Mouse (Mus musculus) MEL (cell line): ENCODE results near the gene Lrrc17. TPM values are rescaled to one million over a fixed set of nuclear protein-coding genes. Genes with fewer than 3 reads are reported as not detected.
A peak's percentile ranks its signal among the peaks of the same experiment; 100 is the strongest.

Experiments
- DNase-seq: peaks from one replicate; pipeline ENCODE4 v3.0.0; 2011; ENCODE audit warnings: low read depth, low spot score
- H3K27ac ChIP-seq: 2 replicates; pipeline ENCODE4 v1.5.1; 2012; ENCODE audit warnings: low read depth, mild to moderate bottlenecking, control low read depth, low read length, moderate library complexity; ENCODE audit not compliant: control insufficient read depth
- H3K27me3 ChIP-seq, 2 experiments: fragments of 150-350 bp in 1 of 2; sonication (generic) in 1 of 2; 2 replicates each; pipeline ENCODE4 v1.6.1; 2012; ENCODE audit warnings: low read length in 2 of 2, mild to moderate bottlenecking in 2 of 2, improper control_type of control experiment in 1 of 2, moderate library complexity in 1 of 2; ENCODE audit not compliant: insufficient read depth in 2 of 2, control insufficient read depth in 1 of 2
- H3K36me3 ChIP-seq, 2 experiments: 2 replicates each; pipeline ENCODE4 v1.6.1; 2012 to 2014; ENCODE audit warnings: low read length in 2 of 2, improper control_type of control experiment in 1 of 2, inconsistent platforms in 1 of 2, mild to moderate bottlenecking in 1 of 2; ENCODE audit not compliant: insufficient read depth in 2 of 2, control insufficient read depth in 1 of 2
- H3K4me1 ChIP-seq, 2 experiments: fragments of 150-350 bp in 1 of 2; sonication (generic) in 1 of 2; 2 replicates each; pipeline ENCODE4 v1.6.1; 2012; ENCODE audit warnings: low read length in 2 of 2, improper control_type of control experiment in 1 of 2, mild to moderate bottlenecking in 1 of 2; ENCODE audit not compliant: insufficient read depth in 2 of 2, control insufficient read depth in 1 of 2
- H3K4me3 ChIP-seq, 2 experiments: fragments of 150-350 bp in 1 of 2; sonication (generic) in 1 of 2; 2 replicates each; pipeline ENCODE4 v1.5.1; 2012; ENCODE audit warnings: low read depth in 2 of 2, low read length in 2 of 2, mild to moderate bottlenecking in 2 of 2, moderate library complexity in 2 of 2, control low read depth in 1 of 2, improper control_type of control experiment in 1 of 2; ENCODE audit not compliant: control insufficient read depth in 1 of 2, insufficient read depth in 1 of 2
- H3K79me2 ChIP-seq: 2 replicates; pipeline ENCODE4 v1.6.1; 2012; ENCODE audit warnings: mild to moderate bottlenecking, low read length, moderate library complexity; ENCODE audit not compliant: control insufficient read depth, poor library complexity, insufficient read depth
- H3K9ac ChIP-seq: 2 replicates; pipeline ENCODE4 v1.6.1; 2012; ENCODE audit warnings: low read depth, mild to moderate bottlenecking, control low read depth, low read length, moderate library complexity; ENCODE audit not compliant: control insufficient read depth, poor library complexity, severe bottlenecking
- H3K9me3 ChIP-seq: fragments of 150-350 bp; sonication (generic); replicated peaks from 2 replicates; pipeline ENCODE4 v1.6.1; 2012; ENCODE audit warnings: mild to moderate bottlenecking, low read length, improper control_type of control experiment, moderate library complexity; ENCODE audit not compliant: insufficient read depth
- CHD1 ChIP-seq: IDR thresholded peaks from 2 replicates; pipeline ENCODE4 v1.6.1; 2012; ENCODE audit warnings: low read depth, mild to moderate bottlenecking, inconsistent platforms, low read length, improper control_type of control experiment
- CHD2 ChIP-seq: IDR thresholded peaks from 2 replicates; pipeline ENCODE4 v1.6.1; 2011; ENCODE audit warnings: low read length, improper control_type of control experiment
- CTCF ChIP-seq, 3 experiments: IDR thresholded peaks in 2 of 3; conservative IDR thresholded peaks in 1 of 3; 2 replicates each; pipeline ENCODE4 v1.5.1; 2011 to 2012; ENCODE audit warnings: low read length in 3 of 3, low read depth in 2 of 3, mild to moderate bottlenecking in 2 of 3, improper control_type of control experiment in 1 of 3, inconsistent platforms in 1 of 3, mixed read lengths in 1 of 3, moderate library complexity in 1 of 3; ENCODE audit not compliant: control insufficient read depth in 1 of 3, insufficient read depth in 1 of 3, poor library complexity in 1 of 3, severe bottlenecking in 1 of 3
- ELF1 ChIP-seq: IDR thresholded peaks from 2 replicates; pipeline ENCODE4 v1.6.1; 2014; ENCODE audit warnings: low read depth, mild to moderate bottlenecking, inconsistent platforms, low read length, improper control_type of control experiment, moderate library complexity
- EP300 ChIP-seq, 2 experiments: IDR thresholded peaks; 2 replicates each; pipeline ENCODE4 v1.6.1; 2011; ENCODE audit warnings: improper control_type of control experiment in 2 of 2, low read length in 2 of 2, low read depth in 1 of 2, mild to moderate bottlenecking in 1 of 2
- GABPA ChIP-seq: IDR thresholded peaks from 2 replicates; pipeline ENCODE4 v1.6.1; 2012; ENCODE audit warnings: low read depth, mild to moderate bottlenecking, inconsistent platforms, low read length, improper control_type of control experiment, moderate library complexity
- KAT2A ChIP-seq: conservative IDR thresholded peaks from 2 replicates; pipeline ENCODE4 v1.6.1; 2012; ENCODE audit warnings: low read depth, low read length, improper control_type of control experiment, inconsistent platforms
- MAX ChIP-seq: IDR thresholded peaks from 2 replicates; pipeline ENCODE4 v1.6.1; 2011; ENCODE audit warnings: low read length, improper control_type of control experiment
- MAZ ChIP-seq: IDR thresholded peaks from 2 replicates; pipeline ENCODE4 v1.6.1; 2012; ENCODE audit warnings: low read depth, mild to moderate bottlenecking, inconsistent platforms, low read length, improper control_type of control experiment
- MEF2A ChIP-seq: IDR thresholded peaks from 2 replicates; pipeline ENCODE4 v1.6.1; 2014; ENCODE audit warnings: low read depth, mild to moderate bottlenecking, inconsistent platforms, low read length, improper control_type of control experiment; ENCODE audit not compliant: poor library complexity, insufficient replicate concordance, severe bottlenecking; ENCODE audit errors: extremely low read depth
- MXI1 ChIP-seq: IDR thresholded peaks from 2 replicates; pipeline ENCODE4 v1.6.1; 2011; ENCODE audit warnings: mild to moderate bottlenecking, low read depth, low read length, improper control_type of control experiment
- MYB ChIP-seq: IDR thresholded peaks from 2 replicates; pipeline ENCODE4 v1.6.1; 2011; ENCODE audit warnings: mild to moderate bottlenecking, low read depth, low read length, improper control_type of control experiment
- MYC ChIP-seq: IDR thresholded peaks from 2 replicates; pipeline ENCODE4 v1.6.1; 2011; ENCODE audit warnings: low read depth, mild to moderate bottlenecking, low read length, improper control_type of control experiment, moderate library complexity
- NELFE ChIP-seq: IDR thresholded peaks from 2 replicates; pipeline ENCODE4 v1.6.1; 2011; ENCODE audit warnings: low read depth, low read length, improper control_type of control experiment
- NRF1 ChIP-seq: IDR thresholded peaks from 2 replicates; pipeline ENCODE4 v1.6.1; 2014; ENCODE audit warnings: low read depth, mild to moderate bottlenecking, inconsistent platforms, low read length, improper control_type of control experiment, moderate library complexity; ENCODE audit not compliant: poor library complexity, insufficient read depth, severe bottlenecking
- POLR2A ChIP-seq, 2 experiments: IDR thresholded peaks; 2 replicates each; pipeline ENCODE4 v1.6.1; 2011 to 2012; ENCODE audit warnings: low read length in 2 of 2, mild to moderate bottlenecking in 2 of 2, control low read depth in 1 of 2, improper control_type of control experiment in 1 of 2, low read depth in 1 of 2, moderate library complexity in 1 of 2; ENCODE audit not compliant: control insufficient read depth in 1 of 2, insufficient read depth in 1 of 2, poor library complexity in 1 of 2
- POLR2AphosphoS2 ChIP-seq: IDR thresholded peaks from 2 replicates; pipeline ENCODE4 v1.6.1; 2011; ENCODE audit warnings: low read length, improper control_type of control experiment
- POLR2AphosphoS5 ChIP-seq: IDR thresholded peaks from 2 replicates; pipeline ENCODE4 v1.6.1; 2012; ENCODE audit warnings: low read depth, borderline replicate concordance, mild to moderate bottlenecking, inconsistent platforms, low read length, moderate library complexity, mixed read lengths
- RAD21 ChIP-seq: IDR thresholded peaks from 2 replicates; pipeline ENCODE4 v1.6.1; 2011; ENCODE audit warnings: mild to moderate bottlenecking, low read depth, low read length, improper control_type of control experiment
- RCOR1 ChIP-seq: IDR thresholded peaks from 2 replicates; pipeline ENCODE4 v1.6.1; 2012; ENCODE audit warnings: low read depth, mild to moderate bottlenecking, inconsistent platforms, low read length, improper control_type of control experiment
- SMC3 ChIP-seq: IDR thresholded peaks from 2 replicates; pipeline ENCODE4 v1.6.1; 2011; ENCODE audit warnings: low read depth, low read length, improper control_type of control experiment
- TAL1 ChIP-seq: IDR thresholded peaks from 2 replicates; pipeline ENCODE4 v1.6.1; 2012; ENCODE audit warnings: mild to moderate bottlenecking, inconsistent platforms, low read length, moderate library complexity, mixed read lengths
- TBP ChIP-seq: IDR thresholded peaks from 2 replicates; pipeline ENCODE4 v1.8.0; 2011; ENCODE audit warnings: low read depth, low read length, improper control_type of control experiment
- UBTF ChIP-seq: IDR thresholded peaks from 2 replicates; pipeline ENCODE4 v1.6.1; 2012; ENCODE audit warnings: low read depth, mild to moderate bottlenecking, inconsistent platforms, low read length, improper control_type of control experiment, moderate library complexity, borderline replicate concordance; ENCODE audit not compliant: insufficient read depth
- USF1 ChIP-seq: IDR thresholded peaks from 2 replicates; pipeline ENCODE4 v1.6.1; 2014; ENCODE audit warnings: low read depth, mild to moderate bottlenecking, inconsistent platforms, low read length, improper control_type of control experiment, moderate library complexity
- USF2 ChIP-seq, 2 experiments: IDR thresholded peaks; 2 replicates each; pipeline ENCODE4 v1.6.1; 2011 to 2012; ENCODE audit warnings: improper control_type of control experiment in 2 of 2, low read length in 2 of 2, borderline replicate concordance in 1 of 2, inconsistent platforms in 1 of 2, low read depth in 1 of 2, mild to moderate bottlenecking in 1 of 2; ENCODE audit not compliant: insufficient read depth in 1 of 2
- ZC3H11A ChIP-seq: IDR thresholded peaks from 2 replicates; pipeline ENCODE4 v1.6.1; 2012; ENCODE audit warnings: low read depth, mild to moderate bottlenecking, inconsistent platforms, low read length, improper control_type of control experiment
- ZMIZ1 ChIP-seq: IDR thresholded peaks from 2 replicates; pipeline ENCODE4 v1.6.1; 2012; ENCODE audit warnings: low read depth, mild to moderate bottlenecking, inconsistent platforms, low read length, improper control_type of control experiment, moderate library complexity
- ZNF384 ChIP-seq: IDR thresholded peaks from 2 replicates; pipeline ENCODE4 v1.6.1; 2012; ENCODE audit warnings: low read depth, mild to moderate bottlenecking, inconsistent platforms, low read length, improper control_type of control experiment
- polyA plus RNA-seq, 2 experiments: library from polyadenylated mRNA; stranded (reverse) in 1 of 2; unstranded in 1 of 2; fragments of >175 nt in 1 of 2; fragments of >200 nt in 1 of 2; gene quantifications; 2 replicates each; pipeline versions ENCODE4 v1.2.1 to v1.2.4; 2012; ENCODE audit warnings: low replicate concordance in 2 of 2, low read depth in 1 of 2; ENCODE audit not compliant: insufficient read length in 2 of 2, insufficient read depth in 1 of 2, missing spikeins in 1 of 2
- total RNA-seq: library from RNA; depleted of rRNA; stranded (reverse); fragments of 300-350 nt; gene quantifications from 2 replicates; pipeline ENCODE4 v1.2.3, GENCODE M21; 2012

The Lrrc17 gene
- total and polyA plus RNA-seq, 3 experiments, result not detected

DNA sequence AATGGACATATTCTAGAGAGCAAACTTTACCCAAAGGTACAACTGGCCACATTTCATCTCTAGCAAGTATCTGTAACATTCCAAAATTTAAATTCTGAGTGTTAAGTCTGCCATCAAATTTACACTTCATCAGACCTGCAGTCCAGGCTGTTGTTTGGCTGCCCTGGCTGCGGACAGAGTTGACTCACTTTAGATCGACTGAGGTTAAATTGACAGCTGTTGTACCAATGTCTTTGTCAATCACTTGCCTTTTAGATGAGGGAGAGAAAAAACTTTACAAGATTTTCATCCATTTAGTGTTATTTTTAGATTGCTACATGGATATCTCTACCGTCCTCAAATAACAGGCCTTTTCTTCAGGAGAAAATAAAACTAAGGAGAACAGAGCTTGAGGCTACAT lies 24.2 kb upstream of the Lrrc17 start:
- Histone ChIP-seq H3K9ac (no peak overlapping the region), H3K4me3 (no peak overlapping the region), H3K36me3 (no peaks in the 10 kb centered on the region; a peak in 1 of 4 replicates), H3K27me3 (no peaks in the 10 kb centered on the region; a peak in 1 of 4 replicates), H3K4me1 (peaks cover 0 to 8% of the 10 kb centered on the region in 2 experiments; a peak in 1 of 4 replicates), H3K27ac (no peak overlapping the region), H3K79me2 (no peaks in the 10 kb centered on the region)
- no peak for TF ChIP-seq SMC3
- no peak for TF ChIP-seq POLR2A (IDR thresholded peaks at IDR 0.05; ENCODE audit: control insufficient read depth in 1 of 2, insufficient read depth in 1 of 2, low read depth in 1 of 2, low read length in 2 of 2, poor library complexity in 1 of 2)
- no peak for TF ChIP-seq RAD21
- no peak for TF ChIP-seq CTCF (IDR thresholded peaks at IDR 0.05 in 2 of 3, conservative IDR thresholded peaks at IDR 0.05 in 1 of 3; ENCODE audit: control insufficient read depth in 1 of 3, insufficient read depth in 1 of 3, low read depth in 2 of 3, low read length in 3 of 3, poor library complexity in 1 of 3, severe bottlenecking in 1 of 3)
- no peak for TF ChIP-seq NRF1
- no peak for TF ChIP-seq MAX
- TF ChIP-seq KAT2A, result no peak
- no peak for TF ChIP-seq NELFE
- TF ChIP-seq EP300 (IDR thresholded peaks at IDR 0.05; ENCODE audit: low read depth in 1 of 2, low read length in 2 of 2), result no peak
- no peak for TF ChIP-seq TBP
- TF ChIP-seq POLR2AphosphoS2, result no peak
- no peak for TF ChIP-seq RCOR1
- no peak for TF ChIP-seq USF2 (IDR thresholded peaks at IDR 0.05; ENCODE audit: borderline replicate concordance in 1 of 2, insufficient read depth in 1 of 2, low read depth in 1 of 2, low read length in 2 of 2)
- no peak for TF ChIP-seq UBTF
- TF ChIP-seq ELF1, result no peak
- no peak for TF ChIP-seq GABPA
- TF ChIP-seq MYC, result no peak
- TF ChIP-seq ZMIZ1, result no peak
- TF ChIP-seq CHD1, result no peak
- no peak for TF ChIP-seq TAL1
- TF ChIP-seq, all 39 proteins: peak for 0
- no peak for DNase-seq
- H3K9me3 ChIP-seq, result no peaks in the 10 kb centered on the region

DNA sequence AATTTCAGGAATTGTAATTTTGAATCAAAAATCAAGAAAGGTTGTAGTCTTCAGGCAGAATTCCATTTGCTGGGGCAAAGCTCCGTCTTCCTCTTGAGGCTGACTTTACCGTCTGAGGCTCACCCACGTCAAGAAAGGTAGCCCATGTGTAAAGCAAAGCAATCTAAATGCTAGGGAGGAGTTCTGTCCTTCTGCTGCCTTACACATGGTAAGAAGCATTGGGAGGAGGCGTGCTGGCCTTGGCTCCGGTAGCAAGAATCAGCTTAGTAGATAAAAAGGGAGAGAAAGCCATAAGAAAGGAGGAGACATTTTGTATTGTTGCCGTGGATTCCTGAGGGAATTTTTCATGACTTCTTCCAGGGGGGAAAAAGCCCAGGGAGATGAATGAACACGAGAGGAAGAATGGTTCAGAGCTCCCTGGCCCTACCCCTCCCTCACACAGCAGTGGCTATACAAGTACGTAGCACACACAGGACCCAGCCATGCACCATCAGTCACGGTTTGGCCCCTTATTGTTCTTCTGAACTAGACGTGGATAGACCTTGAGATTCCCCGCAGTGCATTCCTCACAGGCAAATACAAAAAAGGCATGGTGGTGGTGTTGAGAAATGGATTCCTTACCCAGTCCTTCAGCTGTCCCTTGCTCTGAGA lies 16.4 kb upstream of the Lrrc17 start:
- Histone ChIP-seq H3K27ac (peak overlapping the region; percentile 15), H3K27me3 (no peaks in the 10 kb centered on the region; a peak in 1 of 4 replicates), H3K9ac (no peak overlapping the region), H3K79me2 (no peaks in the 10 kb centered on the region), H3K9me3 (no peaks in the 10 kb centered on the region), H3K4me3 (no peak overlapping the region), H3K4me1 (peaks cover 5 to 19% of the 10 kb centered on the region in 2 experiments; a peak in 3 of 4 replicates), H3K36me3 (peaks cover 0 to 11% of the 10 kb centered on the region in 2 experiments; a peak in 2 of 4 replicates)
- DNase-seq, result peak; percentile 28
- TF ChIP-seq CTCF (IDR thresholded peaks at IDR 0.05 in 2 of 3, conservative IDR thresholded peaks at IDR 0.05 in 1 of 3; ENCODE audit: control insufficient read depth in 1 of 3, insufficient read depth in 1 of 3, low read depth in 2 of 3, low read length in 3 of 3, poor library complexity in 1 of 3, severe bottlenecking in 1 of 3), result no peak
- TF ChIP-seq NRF1, result no peak
- no peak for TF ChIP-seq POLR2AphosphoS5
- no peak for TF ChIP-seq MXI1
- TF ChIP-seq ZNF384, result no peak
- no peak for TF ChIP-seq MEF2A
- no peak for TF ChIP-seq SMC3
- no peak for TF ChIP-seq ZMIZ1
- TF ChIP-seq RCOR1, result no peak
- no peak for TF ChIP-seq ELF1
- TF ChIP-seq ZC3H11A, result no peak
- TF ChIP-seq MYB, result no peak
- TF ChIP-seq POLR2A (IDR thresholded peaks at IDR 0.05; ENCODE audit: control insufficient read depth in 1 of 2, insufficient read depth in 1 of 2, low read depth in 1 of 2, low read length in 2 of 2, poor library complexity in 1 of 2), result no peak
- TF ChIP-seq MAZ, result no peak
- TF ChIP-seq USF1, result no peak
- no peak for TF ChIP-seq CHD1
- TF ChIP-seq UBTF, result no peak
- TF ChIP-seq EP300 (IDR thresholded peaks at IDR 0.05; ENCODE audit: low read depth in 1 of 2, low read length in 2 of 2), result no peak
- TF ChIP-seq CHD2, result no peak
